Mouse (Mus musculus) stomach, embryonic 14.5 days (tissue): ENCODE measurements around the gene Atp4b. TPM values are rescaled to one million over a fixed set of nuclear protein-coding genes. Genes with fewer than 3 reads are reported as not detected.

Experiments used
- ATAC-seq: fragments of 200-750 bp; cut with Nextera tagmentation; 2 replicates; pipeline ENCODE4 v1.8.0; 2017; ENCODE audit warnings: low read depth, moderate TSS enrichment; ENCODE audit not compliant: insufficient number of reproducible peaks, insufficient read depth, low FRiP score
- H3K27ac ChIP-seq: fragments of 300-500 bp; sonication (generic); 2 replicates; pipeline ENCODE4 v1.5.1; 2014; ENCODE audit warnings: mild to moderate bottlenecking, low read length, moderate library complexity, mixed read lengths
- H3K27me3 ChIP-seq: fragments of 300-500 bp; sonication (generic); 2 replicates; pipeline ENCODE4 v1.6.1; 2014; ENCODE audit warnings: low read length, control low read depth, mixed read lengths; ENCODE audit not compliant: control insufficient read depth, insufficient read depth
- H3K36me3 ChIP-seq: fragments of 300-500 bp; sonication (generic); 2 replicates; pipeline ENCODE4 v1.6.1; 2014; ENCODE audit warnings: mild to moderate bottlenecking, control low read depth, low read length, moderate library complexity, mixed read lengths; ENCODE audit not compliant: control insufficient read depth, insufficient read depth
- H3K4me1 ChIP-seq: fragments of 300-500 bp; sonication (generic); 2 replicates; pipeline ENCODE4 v1.6.1; 2014; ENCODE audit warnings: low read length, control low read depth, mixed read lengths; ENCODE audit not compliant: control insufficient read depth, insufficient read depth
- H3K4me2 ChIP-seq: fragments of 300-500 bp; sonication (generic); replicated peaks from 2 replicates; pipeline ENCODE4 v1.6.1; 2014; ENCODE audit warnings: low read depth, low read length, control low read depth
- H3K4me3 ChIP-seq: fragments of 300-500 bp; sonication (generic); 2 replicates; pipeline ENCODE4 v1.5.1; 2014; ENCODE audit warnings: low read depth, low read length, control low read depth
- H3K9ac ChIP-seq: fragments of 300-500 bp; sonication (generic); replicated peaks from 2 replicates; pipeline ENCODE4 v1.6.1; 2014; ENCODE audit warnings: low read depth, mild to moderate bottlenecking, control low read depth, low read length, moderate library complexity, mixed read lengths
- H3K9me3 ChIP-seq: fragments of 300-500 bp; sonication (generic); 2 replicates; pipeline ENCODE4 v1.6.1; 2016; ENCODE audit warnings: low read depth, low read length, control low read depth; ENCODE audit not compliant: control insufficient read depth
- WGBS: fragments of 180-500 bp; shearing (Covaris S2); extraction: QIAGEN DNeasy Blood & Tissue Kit; methylation state at CpG from one replicate; pipeline ENCODE4 v1.1.7; 2014; 5-methylcytosine and 5-hydroxymethylcytosine counted together
- polyA plus RNA-seq: library from polyadenylated mRNA; unstranded; fragments of >200 nt; fragmentation: Nextera tagmentation; extraction: Ambion mirVana; gene quantifications from 2 replicates; pipeline ENCODE4 v1.2.1, GENCODE M21; 2014

The Atp4b gene
- polyA plus RNA-seq, 1 experiment from 2014 or later = 16.7 TPM

DNA sequence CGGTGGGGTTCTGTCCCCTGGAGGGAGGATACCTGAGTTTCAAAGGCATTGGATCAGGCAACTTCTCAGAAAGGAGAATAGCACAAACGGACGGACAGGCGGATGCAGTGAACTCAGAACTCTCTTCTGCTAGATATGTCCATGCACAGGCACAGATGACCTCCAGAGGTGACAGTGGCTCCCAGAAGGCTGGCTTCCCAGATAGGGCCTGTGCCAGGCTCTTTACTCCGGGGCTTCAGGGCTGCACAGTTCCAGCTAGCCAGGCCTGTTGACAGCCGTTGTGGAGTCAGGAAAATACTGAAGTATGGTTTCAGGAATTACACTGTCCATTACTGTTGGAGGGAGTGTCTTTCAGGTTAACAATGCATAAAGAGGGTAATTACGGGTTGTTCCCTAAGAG is 46.6 kb downstream of the Atp4b start:
- peaks cover 87% of the 10 kb centered on the region for H3K36me3 ChIP-seq
- WGBS = 89% methylated on average over 7 of the region's 7 CpGs

DNA sequence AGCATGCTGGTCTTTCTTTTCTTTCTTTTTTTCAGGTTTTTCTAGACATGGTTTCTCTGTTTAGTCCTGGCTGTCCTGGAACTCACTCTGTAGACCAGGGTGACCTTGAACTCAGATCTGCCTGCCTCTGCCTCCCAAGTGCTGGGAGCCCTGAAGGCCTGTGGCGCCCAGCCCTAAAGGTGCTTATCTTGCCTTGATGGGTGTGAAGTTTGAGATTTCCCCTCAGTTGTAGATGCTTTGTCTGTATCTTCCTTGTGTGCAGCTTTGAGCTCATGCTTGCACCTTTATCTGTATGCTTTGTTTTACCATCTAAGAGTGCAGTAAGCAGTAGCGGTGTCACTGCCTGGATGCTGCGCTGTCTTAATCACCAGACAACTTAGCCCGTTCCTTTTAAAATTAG is 53.5 kb downstream of the Atp4b start:
- Histone ChIP-seq H3K9me3 (no peaks in the 10 kb centered on the region), H3K4me1 (peaks cover 10% of the 10 kb centered on the region; the same call in 1 of the 2 replicates), H3K27ac (no peak overlapping the region), H3K9ac (no peak overlapping the region), H3K4me2 (no peak overlapping the region), H3K4me3 (no peak overlapping the region), H3K27me3 (no peaks in the 10 kb centered on the region), H3K36me3 (peaks cover 74% of the 10 kb centered on the region)
- ATAC-seq = no peak
- 96% methylated on average over 4 of the region's 4 CpGs for WGBS

More for the DNA sequence above, 46.6 kb downstream of the Atp4b start:
- H3K4me2 ChIP-seq = no peak overlapping the region
- H3K4me1 ChIP-seq = no peaks in the 10 kb centered on the region
- H3K4me3 ChIP-seq = no peak overlapping the region
- no peak overlapping the region for H3K9ac ChIP-seq
- H3K27ac ChIP-seq = no peak overlapping the region
- H3K27me3 ChIP-seq = no peaks in the 10 kb centered on the region
- no peak for ATAC-seq
- no peaks in the 10 kb centered on the region for H3K9me3 ChIP-seq

- Histone ChIP-seq H3K9ac (no peak overlapping the region), H3K27ac (no peak overlapping the region), H3K4me3 (no peak overlapping the region), H3K36me3 (peaks cover 66% of the 10 kb centered on the region), H3K4me1 (peaks cover 15% of the 10 kb centered on the region; the same call in 1 of the 2 replicates), H3K9me3 (no peaks in the 10 kb centered on the region), H3K4me2 (no peak overlapping the region), H3K27me3 (no peaks in the 10 kb centered on the region)
- 79% methylated on average over 2 of the region's 2 CpGs for WGBS
- ATAC-seq = no peak
Measured at GRCm38 (mm10) chr8:13342340-13342739, 54.3 kb downstream of the Atp4b start.

DNA sequence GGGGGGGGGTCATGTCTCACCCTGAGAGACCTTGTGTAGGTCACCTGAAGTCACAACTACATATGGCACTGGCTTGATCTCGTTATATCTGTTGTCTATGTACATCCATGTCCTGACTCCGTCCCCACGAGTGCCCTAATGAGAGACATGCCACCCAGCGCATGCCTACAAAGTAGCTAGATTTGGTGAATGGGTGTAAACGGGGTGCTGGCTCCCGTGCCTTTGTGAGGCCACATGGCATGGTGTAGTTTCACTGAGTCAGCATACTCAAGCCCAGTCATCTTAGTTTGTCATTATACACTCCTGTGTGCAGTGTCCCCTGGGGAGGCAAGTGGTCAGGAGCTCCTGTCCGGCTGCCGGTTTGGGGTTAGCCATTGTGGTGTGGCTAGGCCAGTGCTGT is 56.0 kb downstream of the Atp4b start:
- H3K36me3 ChIP-seq = peaks cover 51% of the 10 kb centered on the region
- no peaks in the 10 kb centered on the region for H3K27me3 ChIP-seq
- H3K9ac ChIP-seq = 0 out of 2 replicates have a peak overlapping the region, but pooled peaks have one; percentile 6
- peak overlapping the region; percentile 59; the same call in 1 of the 2 replicates for H3K4me2 ChIP-seq
- H3K4me1 ChIP-seq = peaks cover 16% of the 10 kb centered on the region; the same call in 1 of the 2 replicates
- no peak overlapping the region for H3K27ac ChIP-seq
- ATAC-seq = no peak
- no peak overlapping the region for H3K4me3 ChIP-seq
- H3K9me3 ChIP-seq = no peaks in the 10 kb centered on the region
- WGBS = 90% methylated on average over 8 of the region's 8 CpGs

DNA sequence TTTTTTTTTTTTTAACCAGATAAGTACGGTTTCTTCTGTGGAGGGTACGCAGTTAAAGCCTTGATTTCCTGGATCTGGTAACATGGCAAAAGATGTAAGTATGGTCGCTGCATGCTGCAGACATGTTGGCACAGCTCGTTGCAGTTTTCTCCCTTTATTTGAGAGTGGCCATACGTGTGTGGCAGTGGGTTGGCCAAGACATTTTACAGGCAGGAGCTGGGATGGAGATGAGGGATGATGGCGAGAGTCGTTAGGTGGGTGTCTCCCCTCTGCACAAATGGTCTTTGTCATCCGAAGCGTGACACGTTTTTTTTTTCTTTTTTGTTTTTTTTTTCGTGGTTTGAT is 57.0 kb downstream of the Atp4b start:
- Histone ChIP-seq H3K9ac (peak overlapping the region; percentile 89), H3K4me1 (peaks cover 16% of the 10 kb centered on the region; the same call in 1 of the 2 replicates), H3K4me3 (peak overlapping the region; percentile 95), H3K27me3 (no peaks in the 10 kb centered on the region), H3K9me3 (no peaks in the 10 kb centered on the region), H3K27ac (no peak overlapping the region), H3K36me3 (peaks cover 42% of the 10 kb centered on the region), H3K4me2 (peak overlapping the region; percentile 59)
- no peak for ATAC-seq
- 4% methylated on average over 11 of the region's 11 CpGs for WGBS

- Histone ChIP-seq H3K27ac (peak overlapping the region; percentile 78), H3K4me3 (peak overlapping the region; percentile 95)
- under 1% methylated on average over 60 of the region's 70 CpGs for WGBS
Measured at GRCm38 (mm10) chr8:13338901-13339645, 57.6 kb downstream of the Atp4b start.

DNA sequence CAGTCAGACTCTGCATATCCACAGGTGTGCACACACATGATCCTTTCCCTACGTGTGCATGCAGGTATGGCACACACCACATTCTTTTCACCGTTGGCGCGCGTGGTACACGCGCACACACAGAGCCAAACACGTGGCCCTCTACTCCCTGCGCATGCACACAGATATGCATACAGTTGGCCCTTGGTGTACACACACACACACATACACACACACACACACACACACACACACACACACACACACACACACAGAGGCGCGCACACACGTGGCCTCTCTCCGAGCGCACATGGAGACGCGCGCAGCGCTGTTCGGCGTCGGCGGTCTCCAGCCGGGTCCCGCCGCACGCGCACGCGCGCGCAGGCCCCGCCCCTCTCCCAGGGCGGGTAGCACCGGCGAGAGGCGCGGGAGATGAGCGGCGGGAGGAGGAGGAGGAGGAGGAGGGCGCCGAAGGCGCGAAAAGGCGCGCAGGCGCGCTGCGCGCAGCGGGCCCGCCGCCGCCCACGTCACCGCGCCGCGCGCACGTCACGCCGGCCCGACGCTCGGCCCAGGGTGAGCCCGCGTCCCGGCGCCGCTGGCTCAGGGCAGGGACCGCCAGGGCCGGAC is 58.3 kb downstream of the Atp4b start, which contains the start of gene Tfdp1:
Gene Tfdp1, plus strand, starts transcription at position 497 of the 606 bp plus-strand sequence.
- Histone ChIP-seq H3K4me2 (peak within 1 kb of the TSS; percentile 59), H3K9me3 (no peaks in the 10 kb centered on the region), H3K9ac (peak within 1 kb of the TSS; percentile 89), H3K36me3 (peaks cover 31% of the 10 kb centered on the region), H3K27ac (peak within 1 kb of the TSS; percentile 78), H3K27me3 (no peaks in the 10 kb centered on the region), H3K4me1 (peaks cover 16% of the 10 kb centered on the region; the same call in 1 of the 2 replicates), H3K4me3 (peak within 1 kb of the TSS; percentile 95)
- peak; percentile 90 for ATAC-seq
- WGBS = 2% methylated on average over 49 of the region's 72 CpGs

More at GRCm38 (mm10) chr8:13338901-13339645, 57.6 kb downstream of the Atp4b start:
- Histone ChIP-seq H3K27me3 (no peaks in the 10 kb centered on the region), H3K9ac (peak overlapping the region; percentile 89), H3K9me3 (no peaks in the 10 kb centered on the region), H3K36me3 (peaks cover 38% of the 10 kb centered on the region), H3K4me1 (peaks cover 16% of the 10 kb centered on the region; the same call in 1 of the 2 replicates), H3K4me2 (peak overlapping the region; percentile 59)
- ATAC-seq = peak; percentile 60

GRCm38 (mm10) chr8:13337678-13338077 is 58.9 kb downstream of the Atp4b start:
- Histone ChIP-seq H3K27me3 (no peaks in the 10 kb centered on the region), H3K4me1 (peaks cover 16% of the 10 kb centered on the region; the same call in 1 of the 2 replicates), H3K9ac (no peak overlapping the region; the same call in 1 of the 2 replicates), H3K27ac (peak overlapping the region; percentile 35; the same call in 1 of the 2 replicates), H3K9me3 (no peaks in the 10 kb centered on the region), H3K4me3 (no peak overlapping the region), H3K36me3 (peaks cover 25% of the 10 kb centered on the region), H3K4me2 (peak overlapping the region; percentile 46)
- no peak for ATAC-seq
- 63% methylated on average over 3 of the region's 3 CpGs for WGBS
